Mouse (Mus musculus): ENCODE measurements around the gene Fggy. TPM values are rescaled to one million over a fixed set of nuclear protein-coding genes. Genes with fewer than 3 reads are reported as not detected.

Fggy gene
- total RNA-seq, 2 experiments from 2014 or later = 9.3 to 11.0 TPM

DNA sequence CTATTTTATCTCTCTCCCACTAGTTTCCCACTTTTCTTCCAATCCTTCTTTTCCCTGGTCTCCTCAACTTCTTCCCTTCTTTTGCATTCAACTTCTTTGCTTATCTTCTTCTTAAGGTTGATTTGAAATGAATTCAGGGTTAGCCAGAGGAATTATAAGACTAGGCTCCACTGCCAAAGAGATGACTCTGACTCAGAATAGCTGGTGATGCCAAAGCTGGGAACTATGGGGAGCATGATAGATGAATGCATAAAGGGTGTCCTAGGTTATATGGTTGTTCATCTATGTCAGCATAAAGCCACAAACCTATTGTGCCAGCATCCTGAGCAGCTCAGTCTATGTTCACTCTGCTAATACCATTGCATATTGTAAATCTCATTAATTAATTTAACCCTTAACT, 348.8 kb downstream of the Fggy start:
- DNase-seq = no peak

DNA sequence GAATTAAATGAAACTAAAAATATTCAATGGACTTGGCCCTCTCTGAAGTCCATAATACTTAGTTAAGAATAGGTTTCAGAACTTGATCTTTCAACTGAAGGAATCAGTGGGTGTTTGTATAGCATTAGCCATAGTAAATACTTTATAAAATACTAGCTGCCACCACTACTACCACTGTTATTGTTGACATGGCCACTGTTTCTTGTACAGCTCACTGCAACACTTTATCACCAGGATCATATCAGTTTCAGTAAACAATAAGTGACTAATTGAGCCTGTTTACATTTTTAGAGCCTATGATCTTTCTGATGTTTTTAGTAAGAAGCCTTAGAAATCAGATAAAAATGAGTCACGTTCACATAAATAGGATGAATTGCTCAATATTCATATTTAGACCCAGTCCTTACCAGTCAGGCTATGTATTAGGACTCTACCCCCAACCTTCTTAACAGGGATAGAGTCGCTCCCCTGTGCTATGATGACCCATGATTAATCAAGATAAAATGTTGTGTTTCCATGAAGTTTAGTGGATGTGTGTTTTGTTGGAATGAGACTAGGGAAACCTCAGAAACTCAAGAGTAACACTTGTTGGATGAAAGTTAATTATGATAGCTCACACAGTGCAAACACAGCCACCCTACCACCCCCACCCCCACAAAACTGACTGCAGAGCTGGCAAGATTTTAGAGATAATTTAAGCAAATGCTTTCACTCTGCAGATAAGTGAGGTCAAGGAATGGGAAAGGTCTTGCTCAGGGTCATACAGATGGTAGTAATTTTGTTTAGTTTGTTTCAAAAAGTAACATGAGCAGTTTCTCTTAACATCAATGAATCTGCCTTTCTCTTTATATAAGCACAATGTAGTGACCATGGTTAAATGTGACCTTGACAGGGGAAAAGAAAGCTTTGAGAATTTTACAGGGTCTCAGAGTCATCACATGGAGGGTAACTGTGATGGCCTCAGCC, 352.7 kb downstream of the Fggy start:
- DNase-seq = no peak

DNA sequence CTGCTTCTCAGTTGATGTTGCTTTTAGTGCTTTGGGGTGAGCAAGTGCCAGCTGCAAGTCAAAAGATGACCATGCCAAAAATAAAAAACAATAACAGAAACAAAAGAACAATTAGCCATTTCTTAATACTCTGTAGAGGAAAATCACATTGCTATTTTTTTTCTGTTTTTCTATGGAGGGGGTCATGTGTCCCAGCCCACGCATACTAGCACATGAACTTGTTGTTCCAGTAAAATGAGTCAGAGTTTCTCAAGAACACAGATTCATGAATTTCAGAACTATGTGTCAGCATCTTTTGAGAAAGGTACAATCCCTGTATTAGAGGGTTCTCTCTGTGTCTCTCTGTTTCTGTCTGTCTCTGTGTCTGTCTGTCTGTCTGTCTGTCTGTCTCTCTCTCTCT, 355.7 kb downstream of the Fggy start:
- no peak for DNase-seq

DNA sequence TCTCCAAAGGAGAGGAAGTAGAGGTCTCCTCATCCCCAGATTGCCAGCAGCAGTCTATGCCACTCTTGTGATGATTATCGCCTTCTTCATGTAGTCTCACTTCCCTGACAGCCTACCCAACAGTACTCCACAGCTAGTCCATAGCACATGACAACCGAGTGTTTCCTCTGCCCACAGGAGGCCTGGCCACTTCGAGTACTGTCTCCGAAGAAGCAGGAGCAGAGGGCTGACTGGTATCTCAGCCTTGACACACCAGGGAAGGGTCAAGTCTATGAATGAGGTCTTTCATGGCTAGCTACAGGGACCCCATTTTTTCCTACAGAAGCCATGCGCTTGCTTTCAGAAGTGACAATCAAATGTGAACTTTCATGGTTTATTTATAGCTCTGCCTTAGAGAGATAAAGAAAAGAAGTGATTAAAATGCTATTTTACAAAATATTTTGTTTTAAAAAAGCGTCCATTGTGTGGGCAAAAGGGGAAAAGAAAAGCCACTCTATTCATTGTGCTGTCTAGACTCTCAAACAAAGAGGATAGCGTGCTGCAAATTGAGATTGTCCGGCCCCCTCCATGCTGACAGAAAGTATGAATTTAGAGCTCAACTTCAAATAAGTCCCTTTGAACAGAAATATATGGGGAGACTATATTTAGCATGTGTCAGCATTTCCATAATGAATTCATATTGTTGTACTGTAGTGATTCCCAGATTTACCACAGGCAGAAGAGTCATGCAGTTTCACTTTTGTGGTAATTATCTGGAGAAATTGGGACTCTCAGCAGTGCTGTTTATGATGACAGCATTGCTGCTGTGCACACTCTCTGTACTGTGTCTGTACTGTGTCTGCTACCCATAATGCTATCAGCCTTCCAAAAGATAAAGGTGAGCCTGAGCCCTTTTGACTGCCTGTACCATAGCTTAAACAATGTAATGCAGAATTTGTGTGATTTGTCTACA, 358.6 kb downstream of the Fggy start:
- DNase-seq = no peak

DNA sequence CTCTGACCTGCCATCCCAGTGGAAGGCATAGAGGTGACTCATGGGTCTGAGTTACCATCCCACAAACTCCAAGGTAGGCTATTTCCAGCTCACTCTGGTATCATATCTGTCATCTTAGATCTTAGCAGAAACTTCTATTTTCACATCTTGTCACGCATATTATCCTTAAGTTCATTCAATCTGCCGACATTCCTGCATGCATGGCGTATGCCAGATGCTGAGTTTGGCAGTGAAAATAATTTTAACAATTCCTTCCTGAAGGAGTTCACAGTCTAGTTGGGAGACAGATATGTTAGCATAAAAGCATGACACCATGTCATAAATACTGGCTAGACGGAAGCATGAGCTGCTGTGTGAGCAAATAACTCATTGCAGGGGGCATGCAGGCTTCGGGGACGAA, 360.4 kb downstream of the Fggy start:
- no peak for DNase-seq

DNA sequence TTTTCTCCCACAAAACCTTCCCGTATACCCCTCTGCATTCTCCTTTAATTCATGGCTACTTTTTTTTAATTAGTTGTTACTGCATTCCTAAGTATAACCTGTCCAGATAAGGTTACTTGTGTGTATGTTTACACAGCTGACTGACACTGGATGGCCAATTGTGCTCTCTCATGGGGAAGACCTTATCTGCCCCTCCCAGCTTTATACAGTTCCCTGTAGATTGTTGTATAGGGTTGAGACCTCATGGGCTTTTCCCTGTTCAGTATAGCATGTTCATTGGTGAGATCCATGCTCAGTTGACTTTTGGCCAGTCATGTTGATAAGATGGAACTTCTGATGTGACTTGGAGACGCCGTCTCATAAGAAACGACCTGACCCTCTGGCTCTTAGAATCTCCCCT, 363.1 kb downstream of the Fggy start:
- DNase-seq = no peak

DNA sequence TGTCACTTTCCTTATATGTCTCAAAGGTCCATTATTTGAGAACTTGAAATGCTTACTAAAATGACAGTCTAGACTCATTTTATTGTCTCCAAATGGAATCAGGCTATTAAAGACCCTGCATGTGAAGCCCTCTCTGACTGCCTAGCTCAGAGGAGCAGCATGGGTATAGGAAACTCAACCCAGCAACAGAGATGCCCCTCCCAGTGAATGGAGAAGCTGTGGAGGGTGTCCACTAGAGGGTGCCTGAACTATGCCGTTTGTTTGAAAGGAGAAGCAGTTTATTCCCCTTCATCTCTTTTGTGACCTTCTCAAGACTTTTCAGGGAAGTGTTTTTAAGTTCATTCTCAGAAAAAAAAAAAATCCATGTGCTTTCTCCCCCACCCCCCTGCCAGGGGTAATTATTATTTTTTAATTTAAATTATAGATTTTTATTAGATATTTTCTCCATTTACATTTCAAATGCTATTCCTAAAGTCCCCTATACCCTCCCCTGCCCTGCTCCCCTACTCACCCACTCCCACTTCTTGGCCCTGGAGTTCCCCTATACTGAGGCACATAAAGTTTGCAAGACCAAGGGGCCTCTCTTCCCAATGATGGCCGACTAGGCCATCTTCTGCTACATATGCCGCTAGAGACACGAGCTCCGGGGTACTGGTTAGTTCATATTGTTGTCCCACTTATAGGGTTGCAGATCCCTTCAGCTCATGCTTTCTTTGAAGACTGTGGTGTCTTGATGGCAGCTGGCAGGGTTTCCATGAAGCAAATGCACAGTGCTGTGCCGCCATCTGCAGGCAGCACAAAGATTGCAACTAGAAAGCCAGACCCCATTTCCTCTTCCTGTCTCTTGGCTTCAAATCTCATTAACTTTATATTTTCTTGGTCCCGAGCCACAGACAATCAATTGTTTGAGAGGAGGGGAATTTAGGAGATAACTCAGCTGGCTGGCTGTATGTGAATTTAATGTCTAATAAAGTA, 367.2 kb downstream of the Fggy start:
- DNase-seq = peak; percentile 78

DNA sequence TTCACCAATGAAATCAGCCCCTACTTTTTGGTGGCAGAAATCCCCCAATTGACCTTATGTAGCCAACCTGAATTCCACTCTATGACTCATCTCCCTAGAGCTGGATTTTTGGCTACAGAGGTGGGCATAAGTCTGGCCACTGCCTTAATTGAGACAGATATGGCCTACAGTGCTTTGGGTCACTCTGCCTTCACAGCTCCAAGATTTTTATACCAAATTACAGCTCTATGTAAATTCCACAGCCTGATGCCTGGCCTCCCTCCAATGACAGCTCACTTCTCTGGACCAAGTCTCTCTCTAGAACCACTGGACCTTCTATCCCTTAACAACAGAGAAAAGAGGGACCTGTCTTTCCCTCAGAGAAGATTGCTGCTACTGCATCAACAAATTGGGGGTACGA, 371.5 kb downstream of the Fggy start:
- no peak for DNase-seq

DNA sequence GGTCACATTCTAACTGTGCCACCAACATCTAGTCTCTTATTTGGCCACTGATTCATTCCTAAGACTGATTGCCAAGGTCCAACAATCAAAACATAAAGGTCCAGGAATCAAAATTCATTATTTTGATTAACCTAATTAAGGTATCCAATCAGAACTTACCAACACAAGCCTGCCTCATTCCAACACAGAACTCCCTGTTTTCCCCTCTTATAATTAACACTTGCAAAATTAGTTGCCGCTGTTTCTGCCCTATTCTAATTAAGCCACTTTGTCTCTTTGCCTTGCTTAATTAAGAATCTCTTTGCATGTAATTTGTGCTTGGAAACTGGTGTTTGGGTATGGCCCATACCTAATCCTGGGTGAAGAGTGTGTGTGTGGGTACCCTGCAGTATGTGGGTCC, 372.6 kb downstream of the Fggy start:
- DNase-seq = no peak

DNA sequence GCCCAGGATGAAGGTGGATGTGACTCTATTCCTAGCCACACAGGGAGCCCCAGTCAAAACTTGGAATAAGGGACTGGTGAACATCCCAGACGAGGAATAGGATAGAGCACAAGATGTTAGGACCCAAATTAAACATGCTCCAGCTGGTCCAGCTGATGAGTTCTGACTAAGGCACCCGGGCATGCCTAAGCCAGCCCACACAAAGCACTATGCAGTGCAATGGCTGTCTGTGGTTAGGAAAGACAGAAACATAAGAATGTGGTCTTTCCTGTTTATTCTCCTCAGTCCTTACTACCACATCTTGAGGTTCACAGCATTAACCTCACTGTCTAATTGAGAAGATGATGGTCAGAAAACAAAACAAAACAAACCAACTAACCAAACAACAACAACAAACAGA, 374.0 kb downstream of the Fggy start:
- DNase-seq = no peak

DNA sequence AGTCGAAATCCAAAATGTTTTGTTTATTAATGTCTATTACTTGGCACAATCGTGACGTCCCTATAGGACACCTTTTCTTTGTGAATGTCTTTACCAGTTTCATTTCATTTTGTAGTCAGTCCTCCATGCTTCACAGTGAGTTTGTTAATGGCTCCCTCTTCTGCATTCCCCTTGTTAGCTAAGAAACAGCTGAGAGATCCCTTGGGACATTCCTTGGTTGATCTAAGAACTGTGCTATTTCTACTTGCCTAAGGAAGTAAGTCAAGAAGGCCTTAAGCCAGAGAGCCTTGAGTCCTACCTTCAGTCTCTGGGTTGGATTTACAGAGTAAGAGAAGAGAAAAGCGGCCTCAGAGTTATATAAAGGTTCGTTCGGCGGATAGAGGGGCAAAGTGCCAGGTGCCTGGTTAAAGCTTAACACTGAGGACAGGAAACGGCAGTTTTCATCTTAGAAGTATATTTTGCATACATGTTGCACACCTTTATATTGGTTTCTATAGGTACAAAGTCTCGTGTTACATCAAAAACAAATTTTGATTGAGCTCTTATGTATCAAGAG, 376.6 kb downstream of the Fggy start:
- DNase-seq = no peak

DNA sequence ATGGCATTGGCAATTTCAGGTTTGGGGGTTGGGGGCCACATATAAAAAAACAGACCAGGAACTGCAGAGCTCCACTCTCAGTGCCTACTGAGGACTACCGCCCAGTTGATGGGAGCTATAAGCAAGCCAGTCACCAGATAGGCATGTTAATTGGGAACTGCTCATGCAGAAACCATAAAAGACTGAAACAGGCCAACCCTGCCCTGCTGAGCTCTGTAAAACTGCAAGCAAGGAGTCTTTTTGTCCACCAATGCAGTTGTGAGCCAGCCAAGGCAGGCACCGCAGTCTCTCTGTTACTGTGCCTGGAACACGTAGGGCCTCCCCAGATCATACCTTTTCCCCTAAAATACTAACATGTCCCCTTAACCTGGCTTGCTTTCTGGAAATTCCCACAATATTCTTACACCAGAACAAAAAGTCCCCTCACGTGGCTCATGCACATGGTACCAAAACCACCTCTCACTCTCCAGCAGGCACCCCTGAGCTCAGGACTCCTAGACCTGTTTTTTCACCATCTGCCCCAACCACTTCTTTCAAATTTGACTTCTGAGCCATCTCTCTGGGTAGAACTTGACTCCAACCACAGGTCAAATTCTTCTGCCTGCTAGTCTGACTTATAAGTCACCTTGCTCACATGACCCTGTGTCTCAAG, 377.2 kb downstream of the Fggy start:
- no peak for DNase-seq

DNA sequence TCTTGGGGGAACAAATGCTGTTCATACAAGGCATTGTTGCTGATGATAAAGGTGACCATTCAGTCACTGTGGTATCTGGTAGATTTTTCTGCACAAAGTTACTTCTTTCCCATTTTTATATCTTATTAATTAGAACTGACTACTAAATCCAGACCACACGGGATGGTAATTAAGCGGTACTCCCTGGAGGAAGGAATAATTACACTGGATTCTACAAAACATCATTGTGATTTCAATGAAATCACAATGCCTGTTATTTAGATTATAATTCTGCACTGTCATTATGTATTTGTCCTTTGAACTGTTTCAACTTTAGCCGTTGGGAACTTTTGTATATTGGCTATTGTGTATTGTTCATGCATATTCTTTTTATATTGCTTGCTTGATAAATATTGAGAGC, 381.4 kb downstream of the Fggy start:
- no peak for DNase-seq

DNA sequence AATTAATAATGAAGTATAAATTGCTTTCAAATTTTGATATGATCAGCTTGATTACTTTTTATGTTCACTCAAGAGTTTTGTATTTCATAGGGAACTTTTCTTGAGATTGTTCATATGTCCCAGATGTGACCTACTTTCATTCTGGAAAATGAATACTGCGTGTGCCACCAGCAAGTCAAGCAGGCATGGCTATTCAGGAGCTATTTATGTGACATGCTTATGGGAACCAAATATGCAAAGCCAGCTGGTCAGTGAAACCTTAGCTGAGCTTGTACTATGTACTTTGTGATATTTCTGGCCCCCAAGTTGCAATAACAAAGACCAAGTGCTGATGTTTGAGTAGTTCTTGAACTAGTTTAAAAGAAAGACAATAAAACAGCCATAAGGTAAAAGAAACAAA, 390.6 kb downstream of the Fggy start:
- no peak for DNase-seq

DNA sequence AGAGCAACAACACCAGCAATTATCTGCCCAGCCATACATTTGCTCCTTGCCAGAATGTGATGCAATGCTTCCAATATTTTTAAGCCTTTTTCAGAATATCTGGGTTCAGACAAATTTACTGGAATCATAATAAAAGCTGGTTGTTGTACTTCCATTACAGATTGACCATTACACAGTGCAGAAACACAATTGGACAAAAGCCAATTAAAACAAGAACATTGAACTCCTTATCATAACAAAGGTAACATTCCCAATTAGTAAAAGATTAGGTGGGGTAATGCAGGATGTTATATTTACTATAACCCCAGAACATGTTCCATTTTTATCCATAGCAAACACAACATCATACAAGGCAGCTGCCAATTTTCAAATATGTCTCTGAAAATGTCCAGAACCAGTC, 396.0 kb downstream of the Fggy start:
- DNase-seq = no peak

DNA sequence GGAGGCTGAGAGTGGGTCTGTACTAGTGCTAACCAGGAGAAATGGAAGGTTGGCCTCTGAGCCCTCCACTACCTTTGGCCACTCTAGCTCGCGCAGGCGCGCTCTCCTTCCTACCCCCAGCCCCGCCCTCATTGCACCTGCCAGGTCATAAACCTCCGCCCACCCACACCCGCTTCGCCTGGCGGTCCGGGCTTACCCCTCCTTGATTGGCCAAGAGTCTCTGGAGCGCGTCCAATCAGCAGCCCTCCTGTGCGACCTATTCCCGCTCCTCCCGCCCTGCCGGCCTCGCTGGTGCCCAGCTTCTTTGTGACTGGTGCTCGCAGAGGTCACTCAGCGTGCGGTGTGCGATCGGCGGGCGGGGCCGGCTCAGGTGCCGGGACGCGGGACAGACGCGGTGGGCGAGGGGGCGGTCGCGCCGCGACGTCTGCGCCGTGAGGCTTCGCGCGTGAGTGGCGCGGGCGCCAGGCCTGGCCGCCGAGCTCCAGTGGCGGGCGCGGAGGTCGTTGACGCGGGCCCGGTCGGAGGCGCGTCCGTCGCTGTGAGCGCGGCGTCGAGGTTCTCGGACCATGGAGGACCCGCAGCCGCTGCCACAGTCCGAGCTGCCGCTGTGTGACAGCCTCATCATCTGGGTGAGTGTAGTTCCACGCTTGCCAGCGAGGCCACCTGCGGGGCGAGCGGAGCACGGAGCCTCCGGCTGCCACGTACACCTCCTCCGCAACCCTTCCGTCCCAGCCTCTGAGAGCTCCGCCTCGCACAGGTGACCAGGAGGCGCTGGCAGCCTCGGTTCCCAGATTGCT, 409.8 kb downstream of the Fggy start, which contains the start of gene Hook1:
TSS of gene Hook1 (plus strand) at position 313 of the 797 bp plus-strand sequence.
- DNase-seq = peak; percentile 78

Data from gastrocnemius, postnatal 10 days (tissue).